Mouse (Mus musculus) liver, adult 2 months (tissue): ENCODE measurements at regions not wholly inside any gene's neighbourhood (a gene's known extent, or its start where the extent isn't known, plus 50 kb on each side); places are given as distances from the start of the nearest gene placed in this dataset.

ENCODE experiments used
- CTCF ChIP-seq: fragments of 200-500 bp; IDR thresholded peaks from 2 replicates; pipeline ENCODE4 v1.5.1; 2011; ENCODE audit warnings: low read depth, low read length, control low read depth
- POLR2A ChIP-seq: fragments of 200-500 bp; IDR thresholded peaks from 2 replicates; pipeline ENCODE4 v1.6.1; 2011; ENCODE audit warnings: low read length, control low read depth; ENCODE audit not compliant: insufficient read depth; ENCODE audit errors: extremely low read depth

DNA sequence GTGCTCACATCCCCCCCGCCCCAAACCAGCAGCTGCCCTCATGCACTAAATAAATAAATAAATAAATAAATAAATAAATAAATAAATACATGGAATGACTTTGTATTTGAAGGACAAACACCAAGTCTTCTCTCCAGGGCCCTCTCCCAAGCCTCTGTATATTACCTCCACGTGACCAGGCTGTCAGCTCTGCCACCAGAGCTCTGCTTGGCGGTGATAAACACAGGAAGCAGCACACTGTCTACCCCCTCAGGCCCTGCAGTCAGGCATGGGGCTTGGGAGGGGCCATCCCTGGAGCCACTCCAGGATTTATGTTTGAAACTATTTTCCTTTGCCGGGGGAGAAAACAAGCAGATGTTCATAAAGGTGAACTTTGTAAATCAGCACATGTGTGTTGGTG is 125.6 kb downstream of the Cct6b start:
- TF ChIP-seq CTCF (no peak), POLR2A (no peak)
